ENCODE assay signal across 8 mouse cellular contexts in genomic region chr1:86703965-86704326, GRCm38 (mm10). TPM values are rescaled to one million over a fixed set of nuclear protein-coding genes. Genes with fewer than 3 reads are reported as not detected.
DNase-seq lines count a peak whose midpoint lies in the region; ATAC-seq lines count a peak whose summit lies in the region.

No protein-coding gene starts in this region.

- H3K27me3 ChIP-seq in kidney, embryonic 14.5 days (ENCODE audit: control insufficient read depth, insufficient read depth, low read length), result no peaks in the 10 kb centered on the region
- no peaks in the 10 kb centered on the region for H3K27me3 ChIP-seq in hindbrain, embryonic 12.5 days

- intact Hi-C loops in left cerebral cortex, postnatal 4 days (cut with DNase I), result no loop called here
- intact Hi-C loops in gastrocnemius, postnatal 14 days (cut with DNase I; ENCODE audit: low total_unique reads), result no loop called here

- H3K9ac ChIP-seq in kidney, embryonic 14.5 days (ENCODE audit: low read depth, low read length), result peak overlapping the region; percentile 96
- H3K9ac ChIP-seq in hindbrain, embryonic 12.5 days, result peak overlapping the region; percentile 95

- WGBS in kidney, embryonic 14.5 days, result under 1% methylated on average over 27 of the region's 27 CpGs
- under 1% methylated on average over 27 of the region's 27 CpGs for WGBS in hindbrain, embryonic 12.5 days

- ATAC-seq in kidney, embryonic 14.5 days (ENCODE audit: low FRiP score, low TSS enrichment), result no peak
- ATAC-seq in hindbrain, embryonic 12.5 days (ENCODE audit: low FRiP score), result peak; percentile 69
- ATAC-seq in megakaryocyte progenitor cell, adult 5-6 weeks (replicated peaks; ENCODE audit: poor library complexity), result peak; percentile 29

- peak overlapping the region; percentile 51 for H3K4me2 ChIP-seq in kidney, embryonic 14.5 days (replicated peaks; ENCODE audit: low read depth, low read length)
- peak overlapping the region; percentile 77 for H3K4me2 ChIP-seq in hindbrain, embryonic 12.5 days (replicated peaks)

- 0 out of 2 replicates have a peak, but pooled peaks cover 5% of the 10 kb centered on the region for H3K4me1 ChIP-seq in kidney, embryonic 14.5 days (ENCODE audit: control insufficient read depth, insufficient read depth, low read length)
- peaks cover 20% of the 10 kb centered on the region; the same call in 1 of the 2 replicates for H3K4me1 ChIP-seq in hindbrain, embryonic 12.5 days

- H3K4me3 ChIP-seq in kidney, embryonic 14.5 days (ENCODE audit: low read length), result peak overlapping the region; percentile 96
- H3K4me3 ChIP-seq in hindbrain, embryonic 12.5 days, result peak overlapping the region; percentile 95

- no peaks in the 10 kb centered on the region for H3K9me3 ChIP-seq in kidney, embryonic 14.5 days (ENCODE audit: control insufficient read depth, low read length)
- H3K9me3 ChIP-seq in hindbrain, embryonic 12.5 days (replicated peaks), result no peaks in the 10 kb centered on the region

- peak overlapping the region; percentile 90 for H3K27ac ChIP-seq in kidney, embryonic 14.5 days (ENCODE audit: low read depth, low read length)
- peak overlapping the region; percentile 93 for H3K27ac ChIP-seq in hindbrain, embryonic 12.5 days

- DNase-seq in kidney, postnatal 4 days, result no peak
- peak; percentile 56 for DNase-seq in R1 (ENCODE audit: low read depth, low spot score)
- no peak for DNase-seq in urinary bladder, postnatal 4 days (ENCODE audit: low spot score in 2 of 2)
- DNase-seq in left cerebral cortex, postnatal 4 days, result no peak
- no peak for DNase-seq in gastrocnemius, postnatal 14 days

- no peaks in the 10 kb centered on the region for H3K36me3 ChIP-seq in kidney, embryonic 14.5 days (ENCODE audit: control insufficient read depth, insufficient read depth, low read length)
- no peaks in the 10 kb centered on the region for H3K36me3 ChIP-seq in hindbrain, embryonic 12.5 days

RNA-seq across cellular contexts. Expression of gene Dis3l2, which starts 0.3 kb away (rescaled TPM):
- 23.2 and 32.1 TPM in 2 replicates for polyA plus RNA-seq in kidney, embryonic 14.5 days (2014; fragmentation: Nextera tagmentation; extraction: Ambion mirVana)
- 38.0 and 38.8 TPM in 2 replicates for polyA plus RNA-seq in hindbrain, embryonic 12.5 days (2016; fragmentation: Nextera tagmentation; extraction: Ambion mirVana)
- 13.7 and 15.6 TPM in 2 replicates for total RNA-seq in megakaryocyte progenitor cell, adult 5-6 weeks (2015)
- total RNA-seq in megakaryocyte progenitor cell, adult 5-6 weeks (2017), result 14.4 and 20.7 TPM in 2 replicates
- total RNA-seq in left cerebral cortex, postnatal 4 days (2021), result 10 to 100 TPM; 37.5 to 38.6 TPM
- total RNA-seq in gastrocnemius, postnatal 14 days (2021), result 10 to 100 TPM; 11.1 to 12.0 TPM

RNA-seq across cellular contexts. Expression of gene Nppc, which starts 33.6 kb away (rescaled TPM):
- polyA plus RNA-seq in kidney, embryonic 14.5 days (2014; fragmentation: Nextera tagmentation; extraction: Ambion mirVana), result 2.1 and 2.4 TPM in 2 replicates
- polyA plus RNA-seq in hindbrain, embryonic 12.5 days (2016; fragmentation: Nextera tagmentation; extraction: Ambion mirVana), result 14.7 and 16.0 TPM in 2 replicates
- not detected in 2 replicates for total RNA-seq in megakaryocyte progenitor cell, adult 5-6 weeks (2015)
- total RNA-seq in megakaryocyte progenitor cell, adult 5-6 weeks (2017), result 0.41 TPM in 1 of 2 replicates, not detected in the other
- total RNA-seq in left cerebral cortex, postnatal 4 days (2021), result 1 to 10 TPM; 7.3 to 7.6 TPM
- 1 to 10 TPM in 1 of 2 experiments, under 1 TPM in 1; 0.51 to 2.3 TPM for total RNA-seq in gastrocnemius, postnatal 14 days (2021)
